Mouse (Mus musculus): Measurements from ENCODE around the gene Rad50.

- TF ChIP-seq CTCF (IDR thresholded peaks at IDR 0.05; ENCODE audit: insufficient read depth, low read depth, low read length) (no peak), POLR2A (IDR thresholded peaks at IDR 0.05; ENCODE audit: insufficient read depth, low read depth, low read length) (no peak)
Observed at GRCm38 (mm10) chr11:53624124-53624523, 83.0 kb downstream of the Rad50 start.
